Mouse (Mus musculus) B cell, adult (primary cell): Measurements from ENCODE around the gene Gm14139. TPM values are rescaled to one million over a fixed set of nuclear protein-coding genes. Genes with fewer than 3 reads are reported as not detected.

Experiments
- total RNA-seq: library from RNA; stranded (reverse); gene quantifications from 4 replicates; pipeline ENCODE4 v1.2.4, GENCODE M21; 2023; ENCODE audit not compliant: inconsistent age

Gm14139 gene
- 0.45 to 1.2 TPM (median 0.48 TPM) in 3 of 4 replicates, not detected in the other for total RNA-seq

GRCm38 (mm10) chr2:150181570-150181999, at the start of gene Gm14139:
TSS of gene Gm14139 (plus strand) at chr2:150181755.

GRCm38 (mm10) chr2:150136435-150136897, 45.1 kb upstream of the Gm14139 start, which contains the start of gene Zfp120:
TSS of gene Zfp120 (minus strand) at chr2:150136708.

GRCm38 (mm10) chr2:150179579-150179978, 2.0 kb upstream of the Gm14139 start, which contains the start of gene Gm10770:
TSS of gene Gm10770 (minus strand) at chr2:150179679.

GRCm38 (mm10) chr2:150217600-150218362, 36.2 kb downstream of the Gm14139 start, which contains the start of gene Zfp937:
TSS of gene Zfp937 (plus strand) at chr2:150218073.

Other genes starting within 250 kb of the Gm14139 start
- gene Zfp120, start 45.0 kb upstream of the Gm14139 start, total RNA-seq, result 10.4 to 13.3 TPM (median 11.1 TPM) in 4 replicates
- not detected in 4 replicates for gene Gm10770, start 2.1 kb upstream of the Gm14139 start, total RNA-seq
- gene Zfp937, start 36.3 kb downstream of the Gm14139 start, total RNA-seq, result 3.7 to 5.9 TPM (median 4.2 TPM) in 4 replicates
- gene Gm21994, start 73.8 kb downstream of the Gm14139 start, total RNA-seq, result 10.6 to 16.2 TPM (median 13.1 TPM) in 4 replicates
- 0.35 to 0.77 TPM (median 0.42 TPM) in 3 of 4 replicates, not detected in the other for gene Gm14124, start 75.8 kb downstream of the Gm14139 start, total RNA-seq
- 5.0 to 10.0 TPM (median 7.5 TPM) in 4 replicates for gene Gm10130, start 141.9 kb downstream of the Gm14139 start, total RNA-seq
- gene 3300002I08Rik, start 181.0 kb downstream of the Gm14139 start, total RNA-seq, result 4.8 to 6.1 TPM (median 5.6 TPM) in 4 replicates